20 mouse cellular contexts compared by ENCODE assay signal in genomic region chr3:89887582-89888230, GRCm38 (mm10). TPM values are rescaled to one million over a fixed set of nuclear protein-coding genes. Genes with fewer than 3 reads are reported as not detected.
DNase-seq lines count a peak whose midpoint lies in the region; ATAC-seq and TF ChIP-seq lines count a peak whose summit lies in the region.
"Had no signal": no experiment of that assay in that cellular context is flagged by ENCODE, and none has a peak within 500 bp of the region (broad histone marks: within the 10 kb centered on the region; RNA-seq: fewer than 3 reads in every experiment).

No protein-coding gene starts in this region.

- ATAC-seq in inflammation-experienced regulatory T-cells, adult 6 months, result peak; percentile 32
- peak; percentile 52; the same call in 1 of the 2 replicates for ATAC-seq in monocyte, adult 5-6 weeks (replicated peaks; ENCODE audit: insufficient number of reproducible peaks, low FRiP score, low TSS enrichment, poor library complexity, severe bottlenecking)
- no peak for ATAC-seq in hindbrain, embryonic 14.5 days (ENCODE audit: low FRiP score)
- no peak for ATAC-seq in forebrain, embryonic 14.5 days
- ATAC-seq: intestine, embryonic 15.5 days; Patski had no signal

- H3K9me3 ChIP-seq in CH12.LX (replicated peaks; ENCODE audit: low read length), result peaks cover 3% of the 10 kb centered on the region
- no peaks in the 10 kb centered on the region for H3K9me3 ChIP-seq in hindbrain, embryonic 14.5 days (ENCODE audit: control insufficient read depth, low read length)
- H3K9me3 ChIP-seq in forebrain, embryonic 14.5 days (replicated peaks; ENCODE audit: control insufficient read depth, low read length), result no peaks in the 10 kb centered on the region
- H3K9me3 ChIP-seq: embryonic facial prominence, embryonic 13.5 days; heart, embryonic 13.5 days; intestine, embryonic 15.5 days; lung, embryonic 15.5 days; midbrain, embryonic 10.5 days had no signal

- 0 out of 2 replicates have a peak overlapping the region, but pooled peaks have one; percentile 29 for H3K4me2 ChIP-seq in CH12.LX (ENCODE audit: insufficient read depth, low read depth, poor library complexity, severe bottlenecking)
- no peak overlapping the region for H3K4me2 ChIP-seq in hindbrain, embryonic 14.5 days (replicated peaks)
- no peak overlapping the region for H3K4me2 ChIP-seq in forebrain, embryonic 14.5 days (ENCODE audit: low read length)
- H3K4me2 ChIP-seq: embryonic facial prominence, embryonic 13.5 days; heart, embryonic 13.5 days; intestine, embryonic 15.5 days; lung, embryonic 15.5 days had no signal

- TF ChIP-seq POLR2A in CH12.LX (IDR thresholded peaks at IDR 0.05; ENCODE audit: low read depth, low read length), result no peak

- WGBS in hindbrain, embryonic 14.5 days, result 97% methylated on average over 7 of the region's 7 CpGs
- WGBS in forebrain, embryonic 14.5 days, result 94% methylated on average over 7 of the region's 7 CpGs

- H3K9ac ChIP-seq in CH12.LX (ENCODE audit: insufficient read depth, low read depth), result no peak overlapping the region
- H3K9ac ChIP-seq in hindbrain, embryonic 14.5 days, result no peak overlapping the region
- H3K9ac ChIP-seq in forebrain, embryonic 14.5 days (ENCODE audit: low read length), result no peak overlapping the region
- H3K9ac ChIP-seq: embryonic facial prominence, embryonic 13.5 days; heart, embryonic 13.5 days; intestine, embryonic 15.5 days; lung, embryonic 15.5 days had no signal

- H3K79me2 ChIP-seq in CH12.LX (replicated peaks; ENCODE audit: control insufficient read depth, extremely low read depth, insufficient read depth, poor library complexity, severe bottlenecking), result no peaks in the 10 kb centered on the region

- DNase-seq in 416B (ENCODE audit: low read depth) (peak; percentile 92), CH12.LX (ENCODE audit: extremely low read depth) (no peak)
- no peak for DNase-seq in right cerebral cortex, postnatal 36 days (ENCODE audit: low spot score in 2 of 2)
- DNase-seq in hindbrain, embryonic 14.5 days (ENCODE audit: low spot score), result no peak
- no peak for DNase-seq in forebrain, embryonic 14.5 days (ENCODE audit: low spot score)
- DNase-seq: cerebellum, postnatal 36 days; gastrocnemius, postnatal 25 days; heart, postnatal 4 days; right cerebral cortex, postnatal 4 days; thymus, postnatal 25 days had no signal

- in situ Hi-C loops in CH12.LX (cut with MboI; ENCODE audit: low pct_ligation_motif_present, low pct_unique_long_range_greater_than_20kb, low sequenced_read_pairs), result no loop called here

- dilution Hi-C loops in CH12.LX (cut with MboI; ENCODE audit: extremely low pct_ligation_motif_present, extremely low pct_unique_long_range_greater_than_20kb, low sequenced_read_pairs), result no loop called here

- H3K4me3 ChIP-seq in CH12.LX (replicated peaks in 1 of 3; ENCODE audit: low read depth in 2 of 3, low read length in 2 of 3, poor library complexity in 1 of 3), result no peak overlapping the region
- no peak overlapping the region for H3K4me3 ChIP-seq in hindbrain, embryonic 14.5 days (replicated peaks; ENCODE audit: low read length)
- H3K4me3 ChIP-seq in forebrain, embryonic 14.5 days (ENCODE audit: low read depth, low read length), result no peak overlapping the region
- H3K4me3 ChIP-seq: embryonic facial prominence, embryonic 13.5 days; heart, embryonic 13.5 days; intestine, embryonic 15.5 days; layer of hippocampus, adult 2 months; lung, embryonic 15.5 days; midbrain, embryonic 10.5 days; myocyte had no signal

- no peak for TF ChIP-seq RAD21 in CH12.LX (IDR thresholded peaks at IDR 0.05; ENCODE audit: low read depth, low read length)

- H3K27me3 ChIP-seq in CH12.LX (replicated peaks), result no peaks in the 10 kb centered on the region
- H3K27me3 ChIP-seq in hindbrain, embryonic 14.5 days (ENCODE audit: control insufficient read depth, insufficient read depth, low read length), result no peaks in the 10 kb centered on the region
- no peaks in the 10 kb centered on the region for H3K27me3 ChIP-seq in forebrain, embryonic 14.5 days (replicated peaks; ENCODE audit: control insufficient read depth, insufficient read depth, low read length)
- H3K27me3 ChIP-seq: intestine, embryonic 15.5 days; lung, embryonic 15.5 days; Patski had no signal

- TF ChIP-seq EP300 in CH12.LX (IDR thresholded peaks at IDR 0.05; ENCODE audit: low read length), result peak; percentile 78

- peaks cover 43 to 86% of the 10 kb centered on the region in 2 experiments for H3K4me1 ChIP-seq in CH12.LX (ENCODE audit: control insufficient read depth in 1 of 2, insufficient read depth in 2 of 2)
- no peaks in the 10 kb centered on the region for H3K4me1 ChIP-seq in hindbrain, embryonic 14.5 days (replicated peaks; ENCODE audit: control insufficient read depth, insufficient read depth, low read length)
- H3K4me1 ChIP-seq in forebrain, embryonic 14.5 days (ENCODE audit: control insufficient read depth, insufficient read depth, low read length), result no peaks in the 10 kb centered on the region
- H3K4me1 ChIP-seq: intestine, embryonic 15.5 days; midbrain, embryonic 10.5 days had no signal

- peak overlapping the region; percentile 29; the same call in 1 of the 2 replicates for H3K27ac ChIP-seq in CH12.LX (ENCODE audit: insufficient read depth, low read depth)
- no peak overlapping the region for H3K27ac ChIP-seq in hindbrain, embryonic 14.5 days
- H3K27ac ChIP-seq in forebrain, embryonic 14.5 days (ENCODE audit: low read depth, low read length), result no peak overlapping the region
- H3K27ac ChIP-seq: embryonic facial prominence, embryonic 13.5 days; heart, embryonic 13.5 days; intestine, embryonic 15.5 days; layer of hippocampus, adult 2 months; lung, embryonic 15.5 days; midbrain, embryonic 10.5 days had no signal

- no peak for TF ChIP-seq CTCF in CH12.LX (conservative IDR thresholded peaks at IDR 0.05 in 1 of 2, IDR thresholded peaks at IDR 0.05 in 1 of 2; ENCODE audit: low read depth in 2 of 2, low read length in 2 of 2)

- H3K36me3 ChIP-seq in CH12.LX (replicated peaks in 1 of 2; ENCODE audit: control insufficient read depth in 1 of 2, insufficient read depth in 1 of 2, low read length in 1 of 2), result peaks cover 3 to 14% of the 10 kb centered on the region in 2 experiments
- no peaks in the 10 kb centered on the region for H3K36me3 ChIP-seq in hindbrain, embryonic 14.5 days (replicated peaks; ENCODE audit: control insufficient read depth, insufficient read depth)
- no peaks in the 10 kb centered on the region for H3K36me3 ChIP-seq in forebrain, embryonic 14.5 days (ENCODE audit: control insufficient read depth, insufficient read depth, low read length)
- H3K36me3 ChIP-seq: embryonic facial prominence, embryonic 13.5 days; heart, embryonic 13.5 days; intestine, embryonic 15.5 days; lung, embryonic 15.5 days; midbrain, embryonic 10.5 days had no signal

TF ChIP-seq in CH12.LX, 34 proteins besides CTCF, POLR2A, EP300 and RAD21 (continues in another document):
- TF ChIP-seq ETS1 (conservative IDR thresholded peaks at IDR 0.05; ENCODE audit: low read depth, low read length) (peak; percentile 56), JUND (conservative IDR thresholded peaks at IDR 0.05; ENCODE audit: low read depth, low read length) (no peak), ELF1 (IDR thresholded peaks at IDR 0.05; ENCODE audit: low read depth, low read length) (peak; percentile 54; the same call in 1 of the 2 replicates), HCFC1 (IDR thresholded peaks at IDR 0.05; ENCODE audit: low read depth, low read length) (no peak), RCOR1 (conservative IDR thresholded peaks at IDR 0.05; ENCODE audit: low read depth, low read length) (no peak), ZC3H11A (IDR thresholded peaks at IDR 0.05; ENCODE audit: low read depth, low read length) (no peak), MXI1 (IDR thresholded peaks at IDR 0.05; ENCODE audit: low read depth, low read length) (0 out of 2 replicates have a peak, but pooled peaks have one; percentile 33), USF1 (IDR thresholded peaks at IDR 0.05; ENCODE audit: low read depth, low read length) (no peak), E2F4 (IDR thresholded peaks at IDR 0.05; ENCODE audit: insufficient replicate concordance, low read depth, low read length) (no peak), PAX5 (IDR thresholded peaks at IDR 0.05; ENCODE audit: low read length) (no peak), MYC (IDR thresholded peaks at IDR 0.05; ENCODE audit: low read depth, low read length) (0 out of 2 replicates have a peak, but pooled peaks have one; percentile 27), MAFK (IDR thresholded peaks at IDR 0.05; ENCODE audit: insufficient replicate concordance, low read length) (peak; percentile 77), ZKSCAN1 (IDR thresholded peaks at IDR 0.05; ENCODE audit: borderline replicate concordance, low read depth, low read length) (no peak), USF2 (conservative IDR thresholded peaks at IDR 0.05; ENCODE audit: low read depth, low read length) (no peak), CHD1 (IDR thresholded peaks at IDR 0.05; ENCODE audit: low read depth, low read length) (0 out of 2 replicates have a peak, but pooled peaks have one; percentile 83), TBP (conservative IDR thresholded peaks at IDR 0.05; ENCODE audit: low read depth, low read length) (no peak), CHD2 (IDR thresholded peaks at IDR 0.05; ENCODE audit: low read length) (no peak), SMC3 (IDR thresholded peaks at IDR 0.05; ENCODE audit: low read depth, low read length) (no peak), SIN3A (IDR thresholded peaks at IDR 0.05; ENCODE audit: low read length) (0 out of 2 replicates have a peak, but pooled peaks have one; percentile 48), GABPA (IDR thresholded peaks at IDR 0.05; ENCODE audit: insufficient replicate concordance, low read depth, low read length) (no peak)

RNA-seq across cellular contexts. Expression of gene Il6ra, which starts 25.3 kb away (rescaled TPM):
- total RNA-seq in CH12.LX (2012; rRNA removed), result 1.4 and 2.2 TPM in 2 replicates
- total RNA-seq in CH12.LX (2014; rRNA removed), result 1.4 and 1.6 TPM in 2 replicates
- polyA plus RNA-seq in CH12.LX (2012; ENCODE audit: insufficient read length, low read depth), result 4.4 and 4.8 TPM in 2 replicates
- 10 to 100 TPM in 2 of 3 experiments, 1 to 10 TPM in 1; 4.6 to 23.5 (median 19.0) TPM for polyA plus RNA-seq in inflammation-experienced regulatory T-cells, adult 6 months (2017; shearing (Covaris generic))
- total RNA-seq in monocyte, adult 5-6 weeks (2017), result 36.2 to 60.6 TPM (median 43.2 TPM) in 3 replicates
- 0.83 and 1.0 TPM in 2 replicates for polyA plus RNA-seq in hindbrain, embryonic 14.5 days (2014; fragmentation: Nextera tagmentation; extraction: Ambion mirVana)
- 0.37 and 0.47 TPM in 2 replicates for polyA plus RNA-seq in forebrain, embryonic 14.5 days (2014; fragmentation: Nextera tagmentation; extraction: Ambion mirVana)

RNA-seq across cellular contexts. Expression of gene She, which starts 56.5 kb away (rescaled TPM):
- not detected in 2 replicates for total RNA-seq in CH12.LX (2012; rRNA removed)
- not detected in 2 replicates for total RNA-seq in CH12.LX (2014; rRNA removed)
- not detected in 2 replicates for polyA plus RNA-seq in CH12.LX (2012; ENCODE audit: insufficient read length, low read depth)
- 10 to 100 TPM in 1 of 3 experiments, 1 to 10 TPM in 2; 3.3 to 10.1 (median 9.1) TPM for polyA plus RNA-seq in inflammation-experienced regulatory T-cells, adult 6 months (2017; shearing (Covaris generic))
- not detected in 3 replicates for total RNA-seq in monocyte, adult 5-6 weeks (2017)
- 2.3 and 2.8 TPM in 2 replicates for polyA plus RNA-seq in hindbrain, embryonic 14.5 days (2014; fragmentation: Nextera tagmentation; extraction: Ambion mirVana)
- polyA plus RNA-seq in forebrain, embryonic 14.5 days (2014; fragmentation: Nextera tagmentation; extraction: Ambion mirVana), result 0.93 and 0.95 TPM in 2 replicates
- polyA plus RNA-seq: myocyte had no signal

Comparison
In these comparisons a context has a peak if more than half of its experiments do, and no peak if none do; other contexts are left out.
1. ATAC-seq: peak in inflammation-experienced regulatory T-cells, adult 6 months (single experiment) and monocyte, adult 5-6 weeks (single experiment); none in hindbrain, embryonic 14.5 days (single experiment) and forebrain, embryonic 14.5 days (single experiment).